Mouse (Mus musculus) liver (tissue): Measurements from ENCODE around the gene Vmn1r24.
"Not testable (repeated sequence)": the region's sequence is repeated elsewhere in the genome, so short reads cannot be mapped to it uniquely, and the experiment has no call there.

ENCODE experiments used
- DNase-seq: peaks from one replicate; pipeline ENCODE4 v3.0.0-alpha.2; 2020; ENCODE audit warnings: mixed read lengths

Gene Vmn1r24

DNA sequence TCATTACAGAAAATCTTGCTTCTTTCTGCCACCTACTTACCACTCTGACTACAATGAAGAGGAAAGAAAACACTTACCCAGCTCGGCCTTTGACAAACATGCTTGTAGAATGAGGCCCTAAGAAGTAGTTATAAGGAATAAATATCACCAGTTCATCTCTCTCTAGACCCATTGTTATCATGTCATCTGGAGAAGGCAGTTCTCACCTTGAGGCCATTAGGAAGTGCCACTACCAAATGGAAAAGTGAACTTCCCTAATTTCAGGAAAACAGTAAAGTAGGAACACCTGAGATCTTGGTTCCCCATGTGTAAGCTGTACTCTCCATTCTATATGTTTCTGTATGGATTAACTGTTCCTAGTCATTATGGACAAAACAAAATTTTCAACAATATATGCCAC is at the start of gene Vmn1r24:
Vmn1r24 (minus strand) TSS at position 101 of the 400 bp plus-strand sequence.
- not testable (repeated sequence) for DNase-seq

DNA sequence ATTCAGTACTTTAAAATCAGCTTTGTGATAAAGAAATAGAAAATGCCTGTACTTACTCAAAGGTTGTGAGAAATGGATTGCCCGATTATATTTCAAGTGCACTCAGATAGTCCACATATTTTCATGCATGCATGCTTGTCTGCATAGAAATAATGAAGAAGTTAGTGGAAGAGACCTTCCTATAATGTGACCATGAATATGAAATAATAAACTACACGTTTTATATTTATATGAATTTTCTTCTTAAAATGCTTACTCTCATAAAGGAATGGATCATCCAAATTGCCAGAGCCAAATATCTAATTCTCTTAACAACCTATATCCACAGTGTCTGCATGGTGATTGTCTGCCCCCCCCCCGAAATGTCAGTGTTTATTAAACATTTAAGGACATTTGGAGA is 19.4 kb upstream of the Vmn1r24 start, which contains the start of gene Vmn1r25:
Vmn1r25 (minus strand) TSS at position 101 of the 400 bp plus-strand sequence.
- DNase-seq, result no peak

DNA sequence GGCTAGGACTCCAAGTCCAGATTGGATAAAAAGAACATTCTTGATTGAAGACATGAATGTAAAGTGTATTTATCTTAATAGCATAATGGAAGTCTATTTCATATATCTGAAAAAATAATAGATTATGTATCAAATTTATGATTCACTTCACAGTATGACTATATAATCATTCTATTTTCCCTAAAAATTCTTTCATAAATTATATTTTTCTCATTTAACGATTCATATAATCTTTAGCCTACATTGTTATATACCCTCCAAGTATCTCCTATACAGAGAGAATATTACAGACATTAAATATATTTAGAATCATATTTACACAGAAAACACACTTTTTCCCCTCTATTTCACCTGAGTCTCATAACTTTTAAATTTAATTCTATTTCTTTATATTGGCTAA is 34.6 kb downstream of the Vmn1r24 start, which contains the start of gene Vmn1r23:
Vmn1r23 (minus strand) TSS at position 101 of the 400 bp plus-strand sequence.
- DNase-seq, result no peak

DNA sequence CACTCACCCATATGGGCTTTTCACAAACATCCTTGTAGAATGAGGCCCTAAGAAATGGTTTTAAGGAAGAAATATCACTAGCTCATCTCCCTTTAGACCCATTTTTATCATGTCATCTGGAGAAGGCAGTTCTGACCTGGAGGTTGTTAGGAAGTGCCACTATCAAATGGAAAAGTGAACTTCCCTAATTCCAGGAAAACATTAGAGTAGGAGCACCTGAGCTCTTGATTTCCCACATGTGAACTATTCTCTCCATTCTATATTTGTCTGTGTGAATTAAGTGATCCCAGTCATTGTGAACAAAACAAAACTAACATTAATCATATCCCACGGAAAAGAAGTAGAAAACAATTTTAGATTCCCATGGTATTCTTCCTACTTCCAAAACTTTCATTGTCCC is 53.4 kb downstream of the Vmn1r24 start, which contains the start of gene Vmn1r22:
Vmn1r22 (minus strand) TSS at position 101 of the 400 bp plus-strand sequence.
- DNase-seq, result no peak
